Mouse (Mus musculus) heart, adult 2 months (tissue): ENCODE measurements at regions not wholly inside any gene's neighbourhood (a gene's known extent, or its start where the extent isn't known, plus 50 kb on each side); places are given as distances from the start of the nearest gene placed in this dataset.

Experiments used
- DNase-seq, 2 experiments: peaks; one replicate each; pipeline ENCODE4 v3.0.0; 2021
- H3K27ac ChIP-seq: fragments of 200-600 bp; 2 replicates; pipeline ENCODE4 v1.8.1; 2022
- H3K27me3 ChIP-seq: fragments of 200-500 bp; 2 replicates; pipeline ENCODE4 v1.6.1; 2012; ENCODE audit warnings: mild to moderate bottlenecking, low read length, inconsistent platforms, mixed read lengths; ENCODE audit not compliant: control insufficient read depth, insufficient read depth
- H3K36me3 ChIP-seq: fragments of 200-500 bp; 2 replicates; pipeline ENCODE4 v1.6.1; 2012; ENCODE audit warnings: low read length, inconsistent platforms; ENCODE audit not compliant: control insufficient read depth, insufficient read depth
- H3K4me1 ChIP-seq: fragments of 200-500 bp; 2 replicates; pipeline ENCODE4 v1.6.1; 2011; ENCODE audit warnings: low read length; ENCODE audit not compliant: control insufficient read depth, insufficient read depth
- H3K4me3 ChIP-seq: fragments of 200-600 bp; 2 replicates; pipeline ENCODE4 v1.8.1; 2022
- H3K79me2 ChIP-seq: fragments of 200-500 bp; replicated peaks from 2 replicates; pipeline ENCODE4 v1.6.1; 2012; ENCODE audit warnings: mild to moderate bottlenecking, inconsistent platforms, low read length, moderate library complexity, mixed read lengths; ENCODE audit not compliant: control insufficient read depth, insufficient read depth
- H3K9ac ChIP-seq: fragments of 200-500 bp; 2 replicates; pipeline ENCODE4 v1.6.1; 2012; ENCODE audit warnings: low read depth, mild to moderate bottlenecking, control low read depth, inconsistent platforms, low read length, mixed read lengths
- CTCF ChIP-seq: fragments of 200-600 bp; IDR thresholded peaks from 2 replicates; pipeline ENCODE4 v1.8.1; 2022; ENCODE audit warnings: antibody characterized with exemption, mild to moderate bottlenecking, moderate library complexity
- EP300 ChIP-seq: fragments of 200-500 bp; IDR thresholded peaks from 2 replicates; pipeline ENCODE4 v1.6.1; 2011; ENCODE audit warnings: low read depth, low read length, control low read depth; ENCODE audit not compliant: insufficient read depth
- POLR2A ChIP-seq: fragments of 200-500 bp; IDR thresholded peaks from 2 replicates; pipeline ENCODE4 v1.6.1; 2011; ENCODE audit warnings: mild to moderate bottlenecking, low read depth, low read length, control low read depth; ENCODE audit not compliant: insufficient read depth
- WGBS: fragments of 180-500 bp; shearing (Covaris S2); methylation state at CpG from one replicate; pipeline ENCODE4 v1.1.7; 2018; 5-methylcytosine and 5-hydroxymethylcytosine counted together
- intact Hi-C: fragments of 180-260 bp; cut with DNase I; formaldehyde crosslinking; loops from one replicate; pipeline ENCODE4 v1.15.1; 2025

GRCm38 (mm10) chr16:12681474-12681873, 428.0 kb upstream of the Ercc4 start:
- H3K9ac ChIP-seq, result no peak overlapping the region
- no peak overlapping the region for H3K4me3 ChIP-seq
- WGBS, result 73% methylated on average over 2 of the region's 2 CpGs

GRCm38 (mm10) chr16:12685816-12686215, 423.7 kb upstream of the Ercc4 start:
- Histone ChIP-seq H3K36me3 (peaks cover 3% of the 10 kb centered on the region), H3K27ac (no peak overlapping the region), H3K4me3 (no peak overlapping the region), H3K9ac (no peak overlapping the region), H3K79me2 (no peaks in the 10 kb centered on the region), H3K4me1 (no peaks in the 10 kb centered on the region; the same call in 1 of the 2 replicates), H3K27me3 (no peaks in the 10 kb centered on the region)
- no peak for DNase-seq
- 12% methylated on average over 3 of the region's 3 CpGs for WGBS
- intact Hi-C loops, result no loop called here
- TF ChIP-seq EP300, result no peak
- no peak for TF ChIP-seq CTCF
- TF ChIP-seq POLR2A, result no peak

More at GRCm38 (mm10) chr16:12681474-12681873, 428.0 kb upstream of the Ercc4 start:
- DNase-seq, result no peak
- H3K79me2 ChIP-seq, result no peaks in the 10 kb centered on the region
- peaks cover 3% of the 10 kb centered on the region for H3K36me3 ChIP-seq
- H3K4me1 ChIP-seq, result no peaks in the 10 kb centered on the region; the same call in 1 of the 2 replicates
- intact Hi-C loops, result no loop called here
- H3K27ac ChIP-seq, result no peak overlapping the region
- no peaks in the 10 kb centered on the region for H3K27me3 ChIP-seq
- TF ChIP-seq EP300, result no peak
- no peak for TF ChIP-seq CTCF
- TF ChIP-seq POLR2A, result no peak

DNA sequence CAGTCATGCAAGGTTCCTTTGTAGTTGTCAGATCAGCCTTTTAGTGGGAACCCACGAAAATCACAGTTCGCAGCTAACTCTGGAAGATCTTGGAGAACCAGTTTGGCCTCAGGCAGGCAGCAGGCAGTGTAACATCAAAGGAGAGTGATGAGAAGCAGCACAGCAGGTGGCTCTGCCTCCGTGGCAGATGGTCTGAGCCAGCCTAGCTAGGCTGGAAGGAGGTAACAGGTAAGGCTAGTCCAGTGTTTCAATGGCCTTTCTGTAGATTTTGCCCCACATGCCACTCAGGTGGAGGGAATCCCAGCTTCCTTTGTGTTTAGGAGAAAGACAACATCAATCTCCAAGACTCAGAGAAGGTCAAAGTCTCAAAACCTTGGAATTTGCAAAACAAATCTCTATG, 417.7 kb upstream of the Ercc4 start:
- H3K4me3 ChIP-seq, result no peak overlapping the region
- no peak for DNase-seq
- TF ChIP-seq EP300 (no peak), POLR2A (no peak), CTCF (no peak)
- H3K36me3 ChIP-seq, result no peaks in the 10 kb centered on the region
- intact Hi-C loops, result no loop called here
- H3K9ac ChIP-seq, result no peak overlapping the region
- no peaks in the 10 kb centered on the region; the same call in 1 of the 2 replicates for H3K4me1 ChIP-seq
- WGBS, result 60% methylated on average over 3 of the region's 3 CpGs
- H3K27ac ChIP-seq, result no peak overlapping the region
- H3K79me2 ChIP-seq, result no peaks in the 10 kb centered on the region
- no peaks in the 10 kb centered on the region for H3K27me3 ChIP-seq

DNA sequence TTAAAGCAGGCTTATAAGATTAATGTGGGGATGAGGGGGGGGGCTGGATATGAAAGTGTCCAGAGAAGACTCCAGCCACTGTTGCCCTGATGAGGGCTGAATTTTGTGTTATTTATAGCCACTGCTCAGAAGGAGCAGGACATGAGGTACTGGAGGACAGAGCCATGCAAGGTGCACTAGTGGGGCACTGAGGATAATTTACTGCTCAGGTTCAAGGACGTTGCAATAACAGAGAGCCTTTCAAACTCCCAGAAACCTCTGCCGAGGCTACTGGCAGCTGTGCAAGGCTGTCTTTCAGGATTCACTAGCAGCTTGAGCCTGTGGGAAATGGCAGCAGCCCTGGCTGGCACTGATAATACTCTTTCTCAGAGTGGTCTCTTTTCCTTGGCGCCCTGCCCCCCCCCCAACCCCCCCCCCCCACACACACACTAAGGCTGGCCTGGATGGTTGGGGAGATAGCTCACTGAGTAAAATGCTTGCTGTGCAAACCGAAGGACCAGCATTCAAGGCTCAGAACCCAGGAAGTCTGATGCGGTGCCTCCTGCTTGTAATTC, 416.7 kb upstream of the Ercc4 start:
- no peaks in the 10 kb centered on the region for H3K27me3 ChIP-seq
- no peaks in the 10 kb centered on the region for H3K36me3 ChIP-seq
- no peak overlapping the region for H3K9ac ChIP-seq
- H3K27ac ChIP-seq, result no peak overlapping the region
- peak in 1 of 2 experiments; percentile 18 for DNase-seq
- H3K79me2 ChIP-seq, result no peaks in the 10 kb centered on the region
- TF ChIP-seq CTCF, result no peak
- TF ChIP-seq EP300, result 0 out of 2 replicates have a peak, but pooled peaks have one; percentile 29
- no peak for TF ChIP-seq POLR2A
- 41% methylated on average over 5 of the region's 5 CpGs for WGBS
- H3K4me3 ChIP-seq, result no peak overlapping the region
- intact Hi-C loops, result no loop called here
- no peaks in the 10 kb centered on the region; the same call in 1 of the 2 replicates for H3K4me1 ChIP-seq

- no peaks in the 10 kb centered on the region for H3K79me2 ChIP-seq
- intact Hi-C loops, result no loop called here
- H3K27ac ChIP-seq, result no peak overlapping the region
- WGBS, result 53% methylated on average over 7 of the region's 7 CpGs
- no peak overlapping the region for H3K4me3 ChIP-seq
- TF ChIP-seq POLR2A, result no peak
- no peak for TF ChIP-seq CTCF
- TF ChIP-seq EP300, result no peak
- no peak overlapping the region for H3K9ac ChIP-seq
- no peaks in the 10 kb centered on the region for H3K27me3 ChIP-seq
- H3K4me1 ChIP-seq, result no peaks in the 10 kb centered on the region; the same call in 1 of the 2 replicates
- H3K36me3 ChIP-seq, result no peaks in the 10 kb centered on the region
- DNase-seq, result no peak
Observed at GRCm38 (mm10) chr16:12693346-12693745, 416.1 kb upstream of the Ercc4 start.

DNA sequence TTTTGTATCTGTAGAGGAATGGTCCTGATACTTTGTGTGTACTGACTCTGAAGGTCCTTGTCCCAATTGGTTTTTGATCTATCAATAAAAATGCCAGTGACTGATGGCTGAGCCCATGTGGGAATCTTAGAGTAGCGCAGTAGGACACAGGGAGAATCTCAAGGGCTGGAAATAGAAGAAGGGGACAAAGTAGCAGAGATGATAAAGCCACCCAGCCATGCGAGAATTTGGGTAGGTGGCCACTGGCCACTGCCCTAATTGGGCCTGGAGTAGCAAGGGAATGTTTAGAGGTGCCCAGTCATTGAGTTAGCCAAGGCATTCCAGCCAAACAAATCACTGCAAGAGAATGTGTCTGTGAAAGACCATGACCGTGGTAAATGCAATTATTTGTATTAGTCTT, 414.8 kb upstream of the Ercc4 start:
- Histone ChIP-seq H3K27ac (no peak overlapping the region), H3K79me2 (no peaks in the 10 kb centered on the region), H3K36me3 (no peaks in the 10 kb centered on the region), H3K9ac (no peak overlapping the region), H3K27me3 (no peaks in the 10 kb centered on the region), H3K4me1 (no peaks in the 10 kb centered on the region; the same call in 1 of the 2 replicates), H3K4me3 (no peak overlapping the region)
- WGBS, result 56% methylated on average over 3 of the region's 3 CpGs
- TF ChIP-seq POLR2A (no peak), EP300 (no peak), CTCF (no peak)
- intact Hi-C loops, result no loop called here
- no peak for DNase-seq
